Mouse (Mus musculus) neural tube, embryonic 13.5 days (tissue): ENCODE data around the gene Pex7. TPM values are rescaled to one million over a fixed set of nuclear protein-coding genes. Genes with fewer than 3 reads are reported as not detected.

Source experiments
- ATAC-seq: fragments of 200-750 bp; cut with Nextera tagmentation; 2 replicates; pipeline ENCODE4 v1.8.0; 2017; ENCODE audit warnings: low read depth, mild to moderate bottlenecking, moderate TSS enrichment, moderate library complexity
- H3K27ac ChIP-seq: fragments of 300-500 bp; sonication (generic); replicated peaks from 2 replicates; pipeline ENCODE4 v1.5.1; 2015; ENCODE audit warnings: moderate library complexity, mild to moderate bottlenecking, inconsistent platforms
- H3K27me3 ChIP-seq: fragments of 300-500 bp; sonication (generic); 2 replicates; pipeline ENCODE4 v1.6.1; 2015; ENCODE audit warnings: mild to moderate bottlenecking, inconsistent platforms
- H3K36me3 ChIP-seq: fragments of 300-500 bp; sonication (generic); 2 replicates; pipeline ENCODE4 v1.6.1; 2015; ENCODE audit warnings: mild to moderate bottlenecking, inconsistent platforms
- H3K4me1 ChIP-seq: fragments of 300-500 bp; sonication (generic); replicated peaks from 2 replicates; pipeline ENCODE4 v1.6.1; 2015; ENCODE audit warnings: inconsistent platforms
- H3K4me2 ChIP-seq: fragments of 300-500 bp; sonication (generic); 2 replicates; pipeline ENCODE4 v1.6.1; 2015; ENCODE audit warnings: inconsistent platforms, mild to moderate bottlenecking, moderate library complexity
- H3K4me3 ChIP-seq: fragments of 300-500 bp; sonication (generic); 2 replicates; pipeline ENCODE4 v1.5.1; 2015; ENCODE audit warnings: mild to moderate bottlenecking, inconsistent platforms
- H3K9ac ChIP-seq: fragments of 300-500 bp; sonication (generic); 2 replicates; pipeline ENCODE4 v1.6.1; 2015; ENCODE audit warnings: moderate library complexity, mild to moderate bottlenecking, inconsistent platforms
- H3K9me3 ChIP-seq: fragments of 300-500 bp; sonication (generic); 2 replicates; pipeline ENCODE4 v1.6.1; 2016; ENCODE audit warnings: inconsistent platforms
- WGBS: fragments of 180-500 bp; shearing (Covaris S2); methylation state at CpG from one replicate; pipeline ENCODE4 v1.1.7; 2015; 5-methylcytosine and 5-hydroxymethylcytosine counted together
- polyA plus RNA-seq: library from polyadenylated mRNA; unstranded; fragments of >200 nt; fragmentation: Nextera tagmentation; extraction: Ambion mirVana; gene quantifications from 2 replicates; pipeline ENCODE4 v1.2.1, GENCODE M21; 2015

Pex7 gene
- polyA plus RNA-seq, 1 experiment from 2014 or later, result 33.4 TPM

DNA sequence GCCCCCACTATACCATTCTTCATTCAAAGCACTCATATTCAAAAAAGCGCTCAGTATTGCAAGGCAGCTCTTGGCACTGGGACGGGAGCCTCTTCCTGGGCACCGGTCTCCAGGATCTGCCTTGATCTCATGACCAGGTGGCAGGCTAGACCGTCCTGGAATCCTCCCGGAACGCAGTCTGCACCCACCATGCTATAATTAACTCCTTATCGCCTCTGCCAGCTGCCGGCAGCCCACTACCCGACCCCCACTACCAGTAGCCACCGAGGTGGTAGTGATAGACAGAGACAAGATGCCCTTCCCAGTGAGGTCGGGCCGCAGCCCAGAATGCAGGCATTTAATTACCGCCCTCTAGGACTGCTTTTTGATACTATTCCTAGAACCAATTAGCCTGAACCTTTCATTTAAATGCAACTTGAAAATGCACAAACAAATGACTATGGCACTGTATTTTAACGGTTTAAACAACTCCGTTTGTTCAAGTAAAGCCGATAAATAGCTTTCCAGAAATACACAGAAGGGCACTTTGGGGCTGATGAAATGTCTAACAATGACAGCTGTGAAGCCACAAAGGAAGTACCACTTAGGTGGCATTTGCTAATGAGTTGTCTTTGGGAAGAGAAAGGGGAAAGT lies 88.7 kb downstream of the Pex7 start:
- H3K4me3 ChIP-seq, result no peak overlapping the region
- H3K27ac ChIP-seq, result no peak overlapping the region
- WGBS, result 64% methylated on average over 16 of the region's 16 CpGs
- no peak overlapping the region for H3K4me2 ChIP-seq
- H3K36me3 ChIP-seq, result no peaks in the 10 kb centered on the region
- ATAC-seq, result no peak
- no peaks in the 10 kb centered on the region for H3K4me1 ChIP-seq
- H3K9ac ChIP-seq, result no peak overlapping the region
- no peaks in the 10 kb centered on the region for H3K27me3 ChIP-seq
- no peaks in the 10 kb centered on the region for H3K9me3 ChIP-seq

DNA sequence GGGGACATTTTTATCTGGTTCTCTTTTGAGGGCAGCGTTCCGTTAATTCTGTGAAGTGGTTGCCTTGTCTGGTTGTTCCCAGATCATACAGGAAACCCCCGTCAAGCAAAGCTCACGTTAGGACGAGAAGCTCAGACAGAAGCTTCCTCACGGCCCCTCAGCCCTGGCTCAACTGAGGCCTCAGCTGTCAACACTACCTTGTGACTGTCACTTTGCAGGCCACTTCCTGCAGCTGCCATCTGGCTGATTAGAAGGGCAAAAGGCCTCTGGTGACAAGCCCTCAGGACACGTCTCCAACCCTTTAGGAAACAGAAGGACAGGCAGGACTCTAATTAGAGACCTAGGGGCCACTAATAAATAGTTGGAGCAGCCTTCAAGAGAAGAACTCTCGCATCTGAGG lies 92.1 kb downstream of the Pex7 start:
- Histone ChIP-seq H3K9me3 (no peaks in the 10 kb centered on the region), H3K9ac (no peak overlapping the region), H3K4me1 (no peaks in the 10 kb centered on the region), H3K4me3 (no peak overlapping the region), H3K4me2 (no peak overlapping the region), H3K27ac (no peak overlapping the region), H3K27me3 (no peaks in the 10 kb centered on the region), H3K36me3 (no peaks in the 10 kb centered on the region)
- no peak for ATAC-seq
- 43% methylated on average over 8 of the region's 8 CpGs for whole genome bisulfite sequencing

DNA sequence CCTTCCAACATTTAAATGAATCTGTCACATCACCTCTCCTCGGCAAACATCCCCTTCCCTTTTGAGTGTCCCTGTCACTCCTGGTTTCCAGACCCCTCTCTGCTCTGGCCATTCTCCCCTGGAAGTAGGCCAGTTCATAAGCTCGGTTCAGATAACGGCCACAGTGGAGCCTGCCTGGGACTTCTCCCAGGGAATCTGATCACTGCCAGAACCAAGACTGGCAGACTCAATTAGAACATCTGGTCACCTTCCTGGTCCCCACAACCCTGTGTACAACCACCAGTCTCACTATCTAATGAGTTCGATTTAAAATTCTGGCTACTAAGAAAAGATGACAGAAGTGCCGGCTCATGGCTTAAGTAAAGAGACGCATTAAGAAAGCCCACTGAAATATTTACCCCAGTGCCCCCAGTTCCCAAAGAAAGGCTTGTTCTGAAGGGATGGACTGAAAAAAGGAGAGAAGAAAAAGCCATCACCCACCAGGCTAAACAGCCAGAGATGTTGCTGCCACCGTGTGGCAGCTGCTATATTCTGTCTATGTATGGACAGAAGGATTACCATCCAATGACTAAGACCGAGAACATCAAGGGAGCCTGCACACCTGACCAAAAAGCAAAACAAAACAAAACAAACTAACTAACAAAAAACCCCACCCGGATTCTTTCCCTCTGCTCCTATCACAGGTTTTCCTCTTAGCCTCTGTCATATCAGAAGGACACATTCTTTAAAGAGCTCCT lies 95.9 kb downstream of the Pex7 start:
- no peak overlapping the region for H3K4me3 ChIP-seq
- H3K4me1 ChIP-seq, result no peaks in the 10 kb centered on the region
- H3K27me3 ChIP-seq, result no peaks in the 10 kb centered on the region
- no peak for ATAC-seq
- 63% methylated on average over 9 of the region's 9 CpGs for WGBS
- no peaks in the 10 kb centered on the region for H3K9me3 ChIP-seq
- no peaks in the 10 kb centered on the region for H3K36me3 ChIP-seq
- H3K4me2 ChIP-seq, result no peak overlapping the region
- no peak overlapping the region for H3K27ac ChIP-seq
- H3K9ac ChIP-seq, result no peak overlapping the region

DNA sequence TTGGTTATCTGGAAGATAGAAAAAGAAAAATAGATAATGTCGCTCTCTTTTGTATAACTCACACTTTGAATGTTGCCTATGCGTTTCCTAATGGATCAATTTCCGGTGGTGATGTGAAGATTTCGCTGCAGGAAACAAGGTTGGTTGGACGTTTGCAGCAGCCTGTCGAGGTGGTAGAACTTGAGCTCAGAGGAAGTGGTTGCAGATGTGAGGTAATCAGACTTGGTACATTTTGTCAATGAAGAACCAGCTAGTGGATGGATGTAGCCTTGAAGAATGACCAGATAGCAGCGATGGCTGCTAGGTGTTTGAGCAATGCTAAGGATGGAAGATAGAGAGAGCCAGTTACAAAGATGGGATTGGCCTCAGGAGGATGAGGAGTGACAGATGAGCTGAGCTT lies 102.7 kb downstream of the Pex7 start:
- no peak overlapping the region for H3K9ac ChIP-seq
- no peak overlapping the region for H3K27ac ChIP-seq
- no peak overlapping the region for H3K4me2 ChIP-seq
- 92% methylated on average over 7 of the region's 7 CpGs for WGBS
- no peaks in the 10 kb centered on the region for H3K36me3 ChIP-seq
- no peak overlapping the region for H3K4me3 ChIP-seq
- no peaks in the 10 kb centered on the region for H3K9me3 ChIP-seq
- no peaks in the 10 kb centered on the region for H3K4me1 ChIP-seq
- no peak for ATAC-seq
- no peaks in the 10 kb centered on the region for H3K27me3 ChIP-seq

Other genes with a start within 250 kb of the Pex7 start
- gene Il20ra, start 195.1 kb downstream of the Pex7 start, polyA plus RNA-seq, result 0.18 TPM in 1 of 2 replicates, not detected in the other
- 1.3 and 1.6 TPM in 2 replicates for gene Slc35d3, start 56.2 kb downstream of the Pex7 start, polyA plus RNA-seq
- 0.87 and 1.0 TPM in 2 replicates for gene Map3k5, start 26.8 kb upstream of the Pex7 start, polyA plus RNA-seq
- gene Map7, start 240.8 kb upstream of the Pex7 start, polyA plus RNA-seq, result 15.3 and 17.8 TPM in 2 replicates